Mouse (Mus musculus) liver, postnatal 0 days (tissue): ENCODE results near the gene 1110008P14Rik. TPM values are rescaled to one million over a fixed set of nuclear protein-coding genes. Genes with fewer than 3 reads are reported as not detected.

ENCODE experiments used
- ATAC-seq: fragments of 200-750 bp; cut with Nextera tagmentation; 2 replicates; pipeline ENCODE4 v1.8.0; 2017; ENCODE audit warnings: mild to moderate bottlenecking, moderate library complexity
- DNase-seq: peaks from one replicate; pipeline ENCODE4 v3.0.0-alpha.2; 2016
- H3K27ac ChIP-seq: fragments of 300-500 bp; sonication (generic); 2 replicates; pipeline ENCODE4 v1.5.1; 2014; ENCODE audit warnings: antibody characterized with exemption, moderate library complexity, mild to moderate bottlenecking, low read depth
- H3K27me3 ChIP-seq: fragments of 300-500 bp; sonication (generic); 2 replicates; pipeline ENCODE4 v1.6.1; 2014; ENCODE audit warnings: low read length, control low read depth, mixed read lengths; ENCODE audit not compliant: insufficient read depth
- H3K36me3 ChIP-seq: fragments of 300-500 bp; sonication (generic); replicated peaks from 2 replicates; pipeline ENCODE4 v1.6.1; 2014; ENCODE audit warnings: mild to moderate bottlenecking, control low read depth, low read length, moderate library complexity, mixed read lengths; ENCODE audit not compliant: insufficient read depth
- H3K4me1 ChIP-seq: fragments of 300-500 bp; sonication (generic); 2 replicates; pipeline ENCODE4 v1.6.1; 2014; ENCODE audit warnings: antibody characterized with exemption, mild to moderate bottlenecking, control low read depth; ENCODE audit not compliant: insufficient read depth
- H3K4me2 ChIP-seq: fragments of 300-500 bp; sonication (generic); 2 replicates; pipeline ENCODE4 v1.6.1; 2014; ENCODE audit warnings: low read depth, mild to moderate bottlenecking, low read length, moderate library complexity, mixed read lengths
- H3K4me3 ChIP-seq: fragments of 300-500 bp; sonication (generic); 2 replicates; pipeline ENCODE4 v1.5.1; 2014; ENCODE audit warnings: low read depth, low read length
- H3K9ac ChIP-seq: fragments of 300-500 bp; sonication (generic); replicated peaks from 2 replicates; pipeline ENCODE4 v1.6.1; 2014; ENCODE audit warnings: mild to moderate bottlenecking, moderate library complexity
- H3K9me3 ChIP-seq: fragments of 300-500 bp; sonication (generic); 2 replicates; pipeline ENCODE4 v1.6.1; 2016; ENCODE audit warnings: mild to moderate bottlenecking, control low read depth, low read length, mixed read lengths
- CTCF ChIP-seq: sonication (generic); IDR thresholded peaks from 2 replicates; pipeline ENCODE4 v1.5.1; 2016; ENCODE audit warnings: antibody characterized with exemption, low read depth
- EP300 ChIP-seq: IDR thresholded peaks from 2 replicates; pipeline ENCODE4 v1.6.1; 2016; ENCODE audit warnings: antibody characterized with exemption, low read depth, mild to moderate bottlenecking
- WGBS: fragments of 180-500 bp; shearing (Covaris S2); extraction: QIAGEN DNeasy Blood & Tissue Kit; methylation state at CpG from one replicate; pipeline ENCODE4 v1.1.7; 2014; ENCODE audit not compliant: insufficient replicate concordance; 5-methylcytosine and 5-hydroxymethylcytosine counted together
- polyA plus RNA-seq: library from polyadenylated mRNA; unstranded; fragments of >200 nt; fragmentation: Nextera tagmentation; extraction: Ambion mirVana; gene quantifications from 2 replicates; pipeline ENCODE4 v1.2.1, GENCODE M21; 2015

The 1110008P14Rik gene
- polyA plus RNA-seq, 1 experiment from 2014 or later = 32.2 TPM

GRCm38 (mm10) chr2:32419359-32419758 is 37.6 kb upstream of the 1110008P14Rik start:
- H3K9me3 ChIP-seq = no peaks in the 10 kb centered on the region
- 65% methylated on average over 3 of the region's 3 CpGs for WGBS
- H3K4me2 ChIP-seq = no peak overlapping the region
- H3K4me1 ChIP-seq = peaks cover 13% of the 10 kb centered on the region
- H3K4me3 ChIP-seq = no peak overlapping the region
- H3K36me3 ChIP-seq = peaks cover 69% of the 10 kb centered on the region
- H3K27me3 ChIP-seq = no peaks in the 10 kb centered on the region
- peak; percentile 33 for ATAC-seq
- no peak for TF ChIP-seq CTCF
- TF ChIP-seq EP300 = peak; percentile 63
- H3K9ac ChIP-seq = peak overlapping the region; percentile 38; the same call in 1 of the 2 replicates
- H3K27ac ChIP-seq = peak overlapping the region; percentile 88
- DNase-seq = peak; percentile 69

- no peak overlapping the region for H3K4me3 ChIP-seq
- H3K4me2 ChIP-seq = no peak overlapping the region
- 69% methylated on average over 12 of the region's 12 CpGs for WGBS
- H3K36me3 ChIP-seq = peaks cover 73% of the 10 kb centered on the region
- peak overlapping the region; percentile 88 for H3K27ac ChIP-seq
- peak overlapping the region; percentile 27 for H3K9ac ChIP-seq
- TF ChIP-seq EP300 = peak; percentile 78; the same call in 1 of the 2 replicates
- no peak for TF ChIP-seq CTCF
- ATAC-seq (peak; percentile 65), DNase-seq (peak; percentile 52)
- no peaks in the 10 kb centered on the region for H3K9me3 ChIP-seq
- peaks cover 13% of the 10 kb centered on the region for H3K4me1 ChIP-seq
- H3K27me3 ChIP-seq = no peaks in the 10 kb centered on the region
Observed at GRCm38 (mm10) chr2:32418430-32419151, 36.9 kb upstream of the 1110008P14Rik start.

- ATAC-seq = no peak
- DNase-seq = no peak
- Histone ChIP-seq H3K27ac (peak overlapping the region; percentile 88), H3K36me3 (peaks cover 73% of the 10 kb centered on the region), H3K9me3 (no peaks in the 10 kb centered on the region), H3K4me1 (peaks cover 5% of the 10 kb centered on the region), H3K4me2 (no peak overlapping the region), H3K27me3 (no peaks in the 10 kb centered on the region), H3K4me3 (no peak overlapping the region), H3K9ac (no peak overlapping the region)
- WGBS = 77% methylated on average over 8 of the region's 8 CpGs
- no peak for TF ChIP-seq EP300
- no peak for TF ChIP-seq CTCF
Observed at GRCm38 (mm10) chr2:32417486-32417885, 35.7 kb upstream of the 1110008P14Rik start.

- Histone ChIP-seq H3K36me3 (peaks cover 69% of the 10 kb centered on the region), H3K9ac (no peak overlapping the region; the same call in 1 of the 2 replicates), H3K4me3 (no peak overlapping the region), H3K4me1 (peaks cover 4% of the 10 kb centered on the region; the same call in 1 of the 2 replicates), H3K4me2 (no peak overlapping the region), H3K9me3 (no peaks in the 10 kb centered on the region), H3K27me3 (no peaks in the 10 kb centered on the region), H3K27ac (no peak overlapping the region)
- 87% methylated on average over 2 of the region's 2 CpGs for WGBS
- no peak for DNase-seq
- TF ChIP-seq EP300 (no peak), CTCF (no peak)
- no peak for ATAC-seq
Observed at GRCm38 (mm10) chr2:32416556-32416955, 34.8 kb upstream of the 1110008P14Rik start.

GRCm38 (mm10) chr2:32415801-32416200 is 34.1 kb upstream of the 1110008P14Rik start:
- ATAC-seq = no peak
- Histone ChIP-seq H3K27me3 (no peaks in the 10 kb centered on the region), H3K27ac (no peak overlapping the region), H3K9ac (no peak overlapping the region), H3K4me1 (peaks cover 4% of the 10 kb centered on the region; the same call in 1 of the 2 replicates), H3K4me3 (no peak overlapping the region), H3K36me3 (peaks cover 64% of the 10 kb centered on the region), H3K9me3 (no peaks in the 10 kb centered on the region), H3K4me2 (no peak overlapping the region)
- DNase-seq = no peak
- TF ChIP-seq CTCF (no peak), EP300 (no peak)
- 92% methylated on average over 12 of the region's 12 CpGs for WGBS

GRCm38 (mm10) chr2:32413936-32414335 is 32.2 kb upstream of the 1110008P14Rik start:
- 66% methylated on average over 5 of the region's 5 CpGs for WGBS
- Histone ChIP-seq H3K9ac (no peak overlapping the region), H3K27ac (no peak overlapping the region; the same call in 1 of the 2 replicates), H3K4me3 (no peak overlapping the region), H3K36me3 (peaks cover 49% of the 10 kb centered on the region), H3K4me2 (no peak overlapping the region), H3K4me1 (no peaks in the 10 kb centered on the region; the same call in 1 of the 2 replicates), H3K9me3 (no peaks in the 10 kb centered on the region), H3K27me3 (no peaks in the 10 kb centered on the region)
- TF ChIP-seq EP300 (no peak), CTCF (no peak)
- ATAC-seq (peak; percentile 0; the same call in 1 of the 2 replicates), DNase-seq (no peak)
